In the genomic region with DNA sequence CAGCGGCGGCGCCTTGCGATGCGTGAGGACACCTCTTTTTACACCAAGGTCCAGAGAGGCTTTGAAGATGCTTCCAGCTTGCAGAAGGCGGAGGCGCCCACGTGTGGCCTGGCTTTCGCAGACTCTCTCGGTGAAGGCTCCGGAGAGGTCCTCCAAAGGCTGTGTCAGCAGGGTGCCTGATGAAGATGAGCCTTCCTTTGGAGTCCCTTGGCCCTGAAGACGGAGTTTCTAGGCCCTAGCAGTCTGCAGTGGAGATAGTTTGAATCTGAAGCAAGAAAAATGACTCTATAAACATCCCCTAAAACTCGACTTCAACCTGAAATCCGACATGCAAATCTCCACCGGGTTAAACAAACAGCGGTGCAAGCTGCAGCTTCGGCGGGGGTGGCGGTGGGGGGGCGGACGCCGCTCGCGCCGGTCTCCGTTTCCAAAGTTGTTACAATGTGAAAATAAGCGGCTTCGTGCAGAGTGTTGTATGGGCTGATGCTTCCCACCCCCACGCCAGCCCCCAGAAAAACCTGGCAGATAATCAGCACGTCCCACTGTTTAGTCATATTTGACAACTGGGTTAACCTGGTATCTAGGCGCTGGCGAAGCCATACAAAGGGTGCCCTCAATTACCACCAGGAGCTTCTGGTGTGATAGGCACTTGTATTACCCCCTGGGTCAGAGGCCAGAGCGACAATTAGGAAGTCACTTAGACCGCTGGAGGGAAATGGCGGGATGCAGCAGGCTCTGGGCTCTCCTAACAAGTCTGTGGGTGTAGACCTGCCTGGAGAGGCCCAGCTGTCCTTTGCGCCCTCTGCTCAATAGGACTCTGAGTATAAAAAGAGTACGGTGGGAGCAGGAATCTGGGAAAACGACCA, we compare ENCODE assay signal across 9 mouse cellular contexts. TPM values are rescaled to one million over a fixed set of nuclear protein-coding genes. Genes with fewer than 3 reads are reported as not detected.
DNase-seq lines count a peak whose midpoint lies in the region; ATAC-seq lines count a peak whose summit lies in the region.
"Had no signal": no experiment of that assay in that cellular context is flagged by ENCODE, and none has a peak within 500 bp of the region (broad histone marks: within the 10 kb centered on the region; RNA-seq: fewer than 3 reads in every experiment).

No protein-coding gene starts in this region.

- H3K4me1 ChIP-seq in embryonic facial prominence, embryonic 12.5 days, result peaks cover 31% of the 10 kb centered on the region
- peaks cover 11% of the 10 kb centered on the region; the same call in 1 of the 2 replicates for H3K4me1 ChIP-seq in hindbrain, embryonic 14.5 days (replicated peaks; ENCODE audit: control insufficient read depth, insufficient read depth, low read length)
- H3K4me1 ChIP-seq in liver, embryonic 15.5 days (replicated peaks), result peaks cover 47% of the 10 kb centered on the region

- H3K4me2 ChIP-seq in embryonic facial prominence, embryonic 12.5 days (replicated peaks), result peak overlapping the region; percentile 58; the same call in 1 of the 2 replicates
- peak overlapping the region; percentile 52 for H3K4me2 ChIP-seq in hindbrain, embryonic 14.5 days (replicated peaks)
- peak overlapping the region; percentile 11; the same call in 1 of the 2 replicates for H3K4me2 ChIP-seq in liver, embryonic 15.5 days

- WGBS in embryonic facial prominence, embryonic 12.5 days, result under 1% methylated on average over 38 of the region's 38 CpGs
- WGBS in hindbrain, embryonic 14.5 days, result under 1% methylated on average over 38 of the region's 38 CpGs
- WGBS in liver, embryonic 15.5 days (ENCODE audit: insufficient replicate concordance), result 1% methylated on average over 38 of the region's 38 CpGs

- peaks cover 73% of the 10 kb centered on the region for H3K27me3 ChIP-seq in embryonic facial prominence, embryonic 12.5 days
- H3K27me3 ChIP-seq in hindbrain, embryonic 14.5 days (ENCODE audit: control insufficient read depth, insufficient read depth, low read length), result peaks cover 71% of the 10 kb centered on the region
- peaks cover 95% of the 10 kb centered on the region for H3K27me3 ChIP-seq in liver, embryonic 15.5 days

- no peaks in the 10 kb centered on the region for H3K9me3 ChIP-seq in embryonic facial prominence, embryonic 12.5 days
- no peaks in the 10 kb centered on the region for H3K9me3 ChIP-seq in hindbrain, embryonic 14.5 days (ENCODE audit: control insufficient read depth, low read length)
- H3K9me3 ChIP-seq in liver, embryonic 15.5 days (replicated peaks), result no peaks in the 10 kb centered on the region

- ATAC-seq in embryonic facial prominence, embryonic 12.5 days (ENCODE audit: insufficient number of reproducible peaks, insufficient read depth, low FRiP score, low TSS enrichment), result no peak
- ATAC-seq in hindbrain, embryonic 14.5 days (ENCODE audit: low FRiP score), result no peak
- no peak for ATAC-seq in liver, embryonic 15.5 days (ENCODE audit: insufficient read depth)

- DNase-seq in spleen, adult 18-20 months, result peak; percentile 7 to 32
- no peak for DNase-seq in spleen, postnatal 36 days (ENCODE audit: low spot score in 2 of 2)
- peak; percentile 50 for DNase-seq in hindbrain, embryonic 14.5 days (ENCODE audit: low spot score)
- DNase-seq in retina, embryonic 14.5 days (ENCODE audit: low spot score), result peak; percentile 49
- DNase-seq in urinary bladder, postnatal 10 days (ENCODE audit: low spot score), result no peak
- no peak for DNase-seq in adrenal gland, postnatal 36 days

- H3K27ac ChIP-seq in embryonic facial prominence, embryonic 12.5 days, result no peak overlapping the region
- no peak overlapping the region for H3K27ac ChIP-seq in hindbrain, embryonic 14.5 days
- H3K27ac ChIP-seq in liver, embryonic 15.5 days (replicated peaks), result no peak overlapping the region

- H3K9ac ChIP-seq in embryonic facial prominence, embryonic 12.5 days, result no peak overlapping the region
- H3K9ac ChIP-seq in hindbrain, embryonic 14.5 days, result no peak overlapping the region
- no peak overlapping the region for H3K9ac ChIP-seq in liver, embryonic 15.5 days

- peak overlapping the region; percentile 10; the same call in 1 of the 2 replicates for H3K4me3 ChIP-seq in embryonic facial prominence, embryonic 12.5 days
- no peak overlapping the region for H3K4me3 ChIP-seq in hindbrain, embryonic 14.5 days (replicated peaks; ENCODE audit: low read length)
- H3K4me3 ChIP-seq in liver, embryonic 15.5 days (replicated peaks), result no peak overlapping the region

- no peaks in the 10 kb centered on the region for H3K36me3 ChIP-seq in embryonic facial prominence, embryonic 12.5 days
- no peaks in the 10 kb centered on the region for H3K36me3 ChIP-seq in hindbrain, embryonic 14.5 days (replicated peaks; ENCODE audit: control insufficient read depth, insufficient read depth)
- H3K36me3 ChIP-seq in liver, embryonic 15.5 days (replicated peaks), result no peaks in the 10 kb centered on the region

RNA-seq across cellular contexts. Expression of a gene that starts 0.9 kb away (rescaled TPM):
- polyA plus RNA-seq in embryonic facial prominence, embryonic 12.5 days (2016; fragmentation: Nextera tagmentation; extraction: Ambion mirVana), result 0.90 and 1.6 TPM in 2 replicates
- 1.3 and 1.9 TPM in 2 replicates for polyA plus RNA-seq in hindbrain, embryonic 14.5 days (2014; fragmentation: Nextera tagmentation; extraction: Ambion mirVana)
- not detected in 2 replicates for polyA plus RNA-seq in liver, embryonic 15.5 days (2015; fragmentation: Nextera tagmentation; extraction: Ambion mirVana)
- not detected for total RNA-seq in adrenal gland, postnatal 36 days (2021)
- total RNA-seq: neutrophil, adult 5-6 weeks had no signal

RNA-seq across cellular contexts. Expression of a gene that starts 41.6 kb away (rescaled TPM):
- polyA plus RNA-seq in embryonic facial prominence, embryonic 12.5 days (2016; fragmentation: Nextera tagmentation; extraction: Ambion mirVana), result 13.9 and 16.2 TPM in 2 replicates
- 6.9 and 7.0 TPM in 2 replicates for polyA plus RNA-seq in hindbrain, embryonic 14.5 days (2014; fragmentation: Nextera tagmentation; extraction: Ambion mirVana)
- polyA plus RNA-seq in liver, embryonic 15.5 days (2015; fragmentation: Nextera tagmentation; extraction: Ambion mirVana), result 27.9 and 28.5 TPM in 2 replicates
- 10 to 100 TPM; 18.8 to 26.8 TPM for total RNA-seq in adrenal gland, postnatal 36 days (2021)

RNA-seq across cellular contexts. Expression of a gene that starts 41.7 kb away (rescaled TPM):
- polyA plus RNA-seq in embryonic facial prominence, embryonic 12.5 days (2016; fragmentation: Nextera tagmentation; extraction: Ambion mirVana), result 26.8 and 29.7 TPM in 2 replicates
- polyA plus RNA-seq in hindbrain, embryonic 14.5 days (2014; fragmentation: Nextera tagmentation; extraction: Ambion mirVana), result 26.5 and 28.0 TPM in 2 replicates
- 14.1 and 17.4 TPM in 2 replicates for polyA plus RNA-seq in liver, embryonic 15.5 days (2015; fragmentation: Nextera tagmentation; extraction: Ambion mirVana)
- 10 to 100 TPM; 15.7 to 21.3 TPM for total RNA-seq in adrenal gland, postnatal 36 days (2021)

RNA-seq across cellular contexts. Expression of a gene that starts 52.1 kb away (rescaled TPM):
- polyA plus RNA-seq in embryonic facial prominence, embryonic 12.5 days (2016; fragmentation: Nextera tagmentation; extraction: Ambion mirVana), result 106 and 108 TPM in 2 replicates
- polyA plus RNA-seq in hindbrain, embryonic 14.5 days (2014; fragmentation: Nextera tagmentation; extraction: Ambion mirVana), result 100 and 103 TPM in 2 replicates
- polyA plus RNA-seq in liver, embryonic 15.5 days (2015; fragmentation: Nextera tagmentation; extraction: Ambion mirVana), result 30.9 and 41.7 TPM in 2 replicates
- total RNA-seq in adrenal gland, postnatal 36 days (2021), result 10 to 100 TPM; 52.4 to 57.9 TPM

Comparison
In these comparisons a context has a peak if more than half of its experiments do, and no peak if none do; other contexts are left out.
1. DNase-seq: peak in spleen, adult 18-20 months (2 of 2), hindbrain, embryonic 14.5 days (single experiment) and retina, embryonic 14.5 days (single experiment); none in spleen, postnatal 36 days (0 of 2), urinary bladder, postnatal 10 days (single experiment) and adrenal gland, postnatal 36 days (0 of 2).
2. Peak in every context shown above with its lines, with median percentiles within 50 percentile points of each other: H3K4me2 ChIP-seq.